Mouse (Mus musculus): ENCODE results near the gene Kcnma1. TPM values are rescaled to one million over a fixed set of nuclear protein-coding genes. Genes with fewer than 3 reads are reported as not detected.

Gene Kcnma1
- polyA plus RNA-seq, 1 experiment from 2014 or later, result 0.39 TPM

- H3K27me3 ChIP-seq (ENCODE audit: control insufficient read depth, insufficient read depth, low read length), result no peaks in the 10 kb centered on the region
- WGBS (ENCODE audit: insufficient replicate concordance), result 71% methylated on average over 3 of the region's 3 CpGs
- no peak for ATAC-seq (replicated peaks; ENCODE audit: insufficient number of reproducible peaks, low FRiP score, low TSS enrichment)
- no peaks in the 10 kb centered on the region for H3K9me3 ChIP-seq (replicated peaks; ENCODE audit: control insufficient read depth, low read length)
- H3K4me3 ChIP-seq (ENCODE audit: low read depth, low read length), result no peak overlapping the region
- H3K36me3 ChIP-seq (ENCODE audit: control insufficient read depth, insufficient read depth, low read length), result no peaks in the 10 kb centered on the region
- H3K4me2 ChIP-seq, result no peak overlapping the region
- no peak overlapping the region for H3K9ac ChIP-seq (ENCODE audit: low read depth, low read length)
- H3K4me1 ChIP-seq (ENCODE audit: control insufficient read depth, insufficient read depth, low read length), result peaks cover 3% of the 10 kb centered on the region; the same call in 1 of the 2 replicates
- no peak overlapping the region for H3K27ac ChIP-seq (ENCODE audit: low read depth, low read length)
Measured at GRCm38 (mm10) chr14:23772685-23773084, 241.6 kb downstream of the Kcnma1 start.

- H3K4me1 ChIP-seq (ENCODE audit: control insufficient read depth, insufficient read depth, low read length), result peaks cover 3% of the 10 kb centered on the region; the same call in 1 of the 2 replicates
- no peaks in the 10 kb centered on the region for H3K27me3 ChIP-seq (ENCODE audit: control insufficient read depth, insufficient read depth, low read length)
- H3K9me3 ChIP-seq (replicated peaks; ENCODE audit: control insufficient read depth, low read length), result no peaks in the 10 kb centered on the region
- no peak overlapping the region for H3K4me3 ChIP-seq (ENCODE audit: low read depth, low read length)
- no peak for ATAC-seq (replicated peaks; ENCODE audit: insufficient number of reproducible peaks, low FRiP score, low TSS enrichment)
- H3K27ac ChIP-seq (ENCODE audit: low read depth, low read length), result no peak overlapping the region
- WGBS (ENCODE audit: insufficient replicate concordance), result 53% methylated on average over 1 of the region's 1 CpGs
- H3K9ac ChIP-seq (ENCODE audit: low read depth, low read length), result no peak overlapping the region
- H3K36me3 ChIP-seq (ENCODE audit: control insufficient read depth, insufficient read depth, low read length), result no peaks in the 10 kb centered on the region
- H3K4me2 ChIP-seq, result no peak overlapping the region
Measured at GRCm38 (mm10) chr14:23771794-23772193, 242.5 kb downstream of the Kcnma1 start.

- H3K9ac ChIP-seq (ENCODE audit: low read depth, low read length), result no peak overlapping the region
- H3K27me3 ChIP-seq (ENCODE audit: control insufficient read depth, insufficient read depth, low read length), result no peaks in the 10 kb centered on the region
- no peak for ATAC-seq (replicated peaks; ENCODE audit: insufficient number of reproducible peaks, low FRiP score, low TSS enrichment)
- H3K27ac ChIP-seq (ENCODE audit: low read depth, low read length), result no peak overlapping the region
- no peak overlapping the region for H3K4me2 ChIP-seq
- H3K36me3 ChIP-seq (ENCODE audit: control insufficient read depth, insufficient read depth, low read length), result no peaks in the 10 kb centered on the region
- H3K4me3 ChIP-seq (ENCODE audit: low read depth, low read length), result no peak overlapping the region
- H3K4me1 ChIP-seq (ENCODE audit: control insufficient read depth, insufficient read depth, low read length), result no peaks in the 10 kb centered on the region
- no peaks in the 10 kb centered on the region for H3K9me3 ChIP-seq (replicated peaks; ENCODE audit: control insufficient read depth, low read length)
- 71% methylated on average over 2 of the region's 2 CpGs for WGBS (ENCODE audit: insufficient replicate concordance)
Measured at GRCm38 (mm10) chr14:23762471-23762870, 251.8 kb downstream of the Kcnma1 start.

- 79% methylated on average over 5 of the region's 5 CpGs for WGBS (ENCODE audit: insufficient replicate concordance)
- ATAC-seq (replicated peaks; ENCODE audit: insufficient number of reproducible peaks, low FRiP score, low TSS enrichment), result no peak
- H3K4me1 ChIP-seq (ENCODE audit: control insufficient read depth, insufficient read depth, low read length), result no peaks in the 10 kb centered on the region
Measured at GRCm38 (mm10) chr14:23759626-23760025, 254.7 kb downstream of the Kcnma1 start.

GRCm38 (mm10) chr14:23758421-23758820, 255.9 kb downstream of the Kcnma1 start:
- no peaks in the 10 kb centered on the region for H3K9me3 ChIP-seq (replicated peaks; ENCODE audit: control insufficient read depth, low read length)
- H3K9ac ChIP-seq (ENCODE audit: low read depth, low read length), result no peak overlapping the region
- no peak for ATAC-seq (replicated peaks; ENCODE audit: insufficient number of reproducible peaks, low FRiP score, low TSS enrichment)
- H3K4me1 ChIP-seq (ENCODE audit: control insufficient read depth, insufficient read depth, low read length), result no peaks in the 10 kb centered on the region
- no peak overlapping the region for H3K4me3 ChIP-seq (ENCODE audit: low read depth, low read length)
- H3K27me3 ChIP-seq (ENCODE audit: control insufficient read depth, insufficient read depth, low read length), result no peaks in the 10 kb centered on the region
- no peak overlapping the region for H3K27ac ChIP-seq (ENCODE audit: low read depth, low read length)
- WGBS (ENCODE audit: insufficient replicate concordance), result 40% methylated on average over 1 of the region's 1 CpGs
- H3K36me3 ChIP-seq (ENCODE audit: control insufficient read depth, insufficient read depth, low read length), result no peaks in the 10 kb centered on the region
- H3K4me2 ChIP-seq, result no peak overlapping the region

More at GRCm38 (mm10) chr14:23759626-23760025, 254.7 kb downstream of the Kcnma1 start:
- Histone ChIP-seq H3K9ac (ENCODE audit: low read depth, low read length) (no peak overlapping the region), H3K27me3 (ENCODE audit: control insufficient read depth, insufficient read depth, low read length) (no peaks in the 10 kb centered on the region), H3K27ac (ENCODE audit: low read depth, low read length) (no peak overlapping the region), H3K9me3 (replicated peaks; ENCODE audit: control insufficient read depth, low read length) (no peaks in the 10 kb centered on the region), H3K36me3 (ENCODE audit: control insufficient read depth, insufficient read depth, low read length) (no peaks in the 10 kb centered on the region), H3K4me2 (no peak overlapping the region), H3K4me3 (ENCODE audit: low read depth, low read length) (no peak overlapping the region)

- H3K9me3 ChIP-seq (replicated peaks; ENCODE audit: control insufficient read depth, low read length), result no peaks in the 10 kb centered on the region
- no peak for ATAC-seq (replicated peaks; ENCODE audit: insufficient number of reproducible peaks, low FRiP score, low TSS enrichment)
- no peaks in the 10 kb centered on the region; the same call in 1 of the 2 replicates for H3K27me3 ChIP-seq (ENCODE audit: control insufficient read depth, insufficient read depth, low read length)
- H3K27ac ChIP-seq (ENCODE audit: low read depth, low read length), result no peak overlapping the region
- no peaks in the 10 kb centered on the region for H3K36me3 ChIP-seq (ENCODE audit: control insufficient read depth, insufficient read depth, low read length)
- H3K9ac ChIP-seq (ENCODE audit: low read depth, low read length), result no peak overlapping the region
- 72% methylated on average over 2 of the region's 2 CpGs for WGBS (ENCODE audit: insufficient replicate concordance)
- no peak overlapping the region for H3K4me2 ChIP-seq
- no peaks in the 10 kb centered on the region for H3K4me1 ChIP-seq (ENCODE audit: control insufficient read depth, insufficient read depth, low read length)
- no peak overlapping the region for H3K4me3 ChIP-seq (ENCODE audit: low read depth, low read length)
Measured at GRCm38 (mm10) chr14:23748011-23748410, 266.3 kb downstream of the Kcnma1 start.

- Histone ChIP-seq H3K27ac (ENCODE audit: low read depth, low read length) (no peak overlapping the region), H3K27me3 (ENCODE audit: control insufficient read depth, insufficient read depth, low read length) (no peaks in the 10 kb centered on the region; the same call in 1 of the 2 replicates), H3K9ac (ENCODE audit: low read depth, low read length) (no peak overlapping the region), H3K4me1 (ENCODE audit: control insufficient read depth, insufficient read depth, low read length) (no peaks in the 10 kb centered on the region), H3K4me2 (no peak overlapping the region), H3K36me3 (ENCODE audit: control insufficient read depth, insufficient read depth, low read length) (no peaks in the 10 kb centered on the region), H3K4me3 (ENCODE audit: low read depth, low read length) (no peak overlapping the region), H3K9me3 (replicated peaks; ENCODE audit: control insufficient read depth, low read length) (no peaks in the 10 kb centered on the region)
- 80% methylated on average over 4 of the region's 4 CpGs for WGBS (ENCODE audit: insufficient replicate concordance)
- no peak for ATAC-seq (replicated peaks; ENCODE audit: insufficient number of reproducible peaks, low FRiP score, low TSS enrichment)
Measured at GRCm38 (mm10) chr14:23746976-23747375, 267.3 kb downstream of the Kcnma1 start.

- Histone ChIP-seq H3K27ac (ENCODE audit: low read depth, low read length) (no peak overlapping the region), H3K27me3 (ENCODE audit: control insufficient read depth, insufficient read depth, low read length) (no peaks in the 10 kb centered on the region), H3K4me3 (ENCODE audit: low read depth, low read length) (no peak overlapping the region), H3K36me3 (ENCODE audit: control insufficient read depth, insufficient read depth, low read length) (no peaks in the 10 kb centered on the region), H3K4me1 (ENCODE audit: control insufficient read depth, insufficient read depth, low read length) (no peaks in the 10 kb centered on the region), H3K9ac (ENCODE audit: low read depth, low read length) (no peak overlapping the region), H3K4me2 (no peak overlapping the region), H3K9me3 (replicated peaks; ENCODE audit: control insufficient read depth, low read length) (no peaks in the 10 kb centered on the region)
- no peak for ATAC-seq (replicated peaks; ENCODE audit: insufficient number of reproducible peaks, low FRiP score, low TSS enrichment)
Measured at GRCm38 (mm10) chr14:23741531-23741930, 272.8 kb downstream of the Kcnma1 start.

- ATAC-seq (replicated peaks; ENCODE audit: insufficient number of reproducible peaks, low FRiP score, low TSS enrichment), result no peak
- Histone ChIP-seq H3K9me3 (replicated peaks; ENCODE audit: control insufficient read depth, low read length) (no peaks in the 10 kb centered on the region), H3K36me3 (ENCODE audit: control insufficient read depth, insufficient read depth, low read length) (no peaks in the 10 kb centered on the region), H3K4me1 (ENCODE audit: control insufficient read depth, insufficient read depth, low read length) (no peaks in the 10 kb centered on the region), H3K4me3 (ENCODE audit: low read depth, low read length) (no peak overlapping the region), H3K27me3 (ENCODE audit: control insufficient read depth, insufficient read depth, low read length) (peaks cover 3% of the 10 kb centered on the region; the same call in 1 of the 2 replicates), H3K9ac (ENCODE audit: low read depth, low read length) (no peak overlapping the region), H3K27ac (ENCODE audit: low read depth, low read length) (no peak overlapping the region), H3K4me2 (no peak overlapping the region)
- WGBS (ENCODE audit: insufficient replicate concordance), result 93% methylated on average over 3 of the region's 3 CpGs
Measured at GRCm38 (mm10) chr14:23734200-23734599, 280.1 kb downstream of the Kcnma1 start.

Data from heart, embryonic 11.5 days (tissue).